Mouse (Mus musculus) intestine, embryonic 16.5 days (tissue): ENCODE results near the gene Itpr2. TPM values are rescaled to one million over a fixed set of nuclear protein-coding genes. Genes with fewer than 3 reads are reported as not detected.
A peak's percentile ranks its signal among the peaks of the same experiment; 100 is the strongest.

Experiments
- ATAC-seq: fragments of 200-750 bp; cut with Nextera tagmentation; 2 replicates; pipeline ENCODE4 v1.8.0; 2017; ENCODE audit warnings: moderate TSS enrichment, moderate library complexity
- H3K27ac ChIP-seq: fragments of 300-500 bp; sonication (generic); 2 replicates; pipeline ENCODE4 v1.5.1; 2014; ENCODE audit warnings: mild to moderate bottlenecking, low read length
- H3K27me3 ChIP-seq: fragments of 300-500 bp; sonication (generic); replicated peaks from 2 replicates; pipeline ENCODE4 v1.6.1; 2014; ENCODE audit warnings: low read length, control low read depth, mixed read lengths; ENCODE audit not compliant: control insufficient read depth, insufficient read depth
- H3K36me3 ChIP-seq: fragments of 300-500 bp; sonication (generic); 2 replicates; pipeline ENCODE4 v1.6.1; 2014; ENCODE audit warnings: low read length, control low read depth; ENCODE audit not compliant: control insufficient read depth, insufficient read depth
- H3K4me1 ChIP-seq: fragments of 300-500 bp; sonication (generic); 2 replicates; pipeline ENCODE4 v1.6.1; 2014; ENCODE audit warnings: low read length, control low read depth, mixed read lengths; ENCODE audit not compliant: control insufficient read depth, insufficient read depth
- H3K4me2 ChIP-seq: fragments of 300-500 bp; sonication (generic); 2 replicates; pipeline ENCODE4 v1.6.1; 2014; ENCODE audit warnings: low read depth, low read length, control low read depth
- H3K4me3 ChIP-seq: fragments of 300-500 bp; sonication (generic); 2 replicates; pipeline ENCODE4 v1.5.1; 2014; ENCODE audit warnings: mild to moderate bottlenecking, low read length
- H3K9ac ChIP-seq: fragments of 300-500 bp; sonication (generic); 2 replicates; pipeline ENCODE4 v1.6.1; 2014; ENCODE audit warnings: low read depth, low read length
- H3K9me3 ChIP-seq: fragments of 300-500 bp; sonication (generic); 2 replicates; pipeline ENCODE4 v1.6.1; 2016; ENCODE audit warnings: low read length, control low read depth; ENCODE audit not compliant: control insufficient read depth
- WGBS: fragments of 180-500 bp; shearing (Covaris S2); extraction: QIAGEN DNeasy Blood & Tissue Kit; methylation state at CpG from one replicate; pipeline ENCODE4 v1.1.7; 2014; 5-methylcytosine and 5-hydroxymethylcytosine counted together
- polyA plus RNA-seq: library from polyadenylated mRNA; unstranded; fragments of >200 nt; fragmentation: Nextera tagmentation; extraction: Ambion mirVana; gene quantifications from 2 replicates; pipeline ENCODE4 v1.2.1, GENCODE M21; 2015

The Itpr2 gene
- polyA plus RNA-seq, 1 experiment from 2014 or later, result 7.5 TPM

DNA sequence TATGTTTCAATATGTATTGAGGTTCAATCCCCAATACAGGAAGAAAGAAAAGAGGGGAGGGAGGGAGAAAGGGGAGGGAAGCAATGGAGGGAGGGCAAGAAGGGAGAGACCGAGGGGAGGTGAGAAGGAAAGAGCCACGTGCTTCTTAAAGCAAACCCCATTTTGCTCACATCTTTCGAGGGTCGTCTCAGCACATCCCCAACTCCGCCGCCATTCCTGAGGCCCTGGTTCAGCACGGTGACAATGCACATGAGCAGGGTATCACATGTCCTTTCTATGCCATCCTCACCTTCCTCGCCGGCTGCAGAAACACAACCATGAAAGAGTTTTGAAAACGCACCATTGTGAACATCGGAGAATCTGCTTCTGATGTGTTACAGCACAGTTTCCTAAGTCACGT, 343.3 kb downstream of the Itpr2 start:
- Histone ChIP-seq H3K36me3 (no peaks in the 10 kb centered on the region), H3K27ac (no peak overlapping the region), H3K4me2 (no peak overlapping the region), H3K27me3 (no peaks in the 10 kb centered on the region), H3K4me1 (no peaks in the 10 kb centered on the region), H3K9me3 (no peaks in the 10 kb centered on the region), H3K9ac (no peak overlapping the region), H3K4me3 (no peak overlapping the region)
- ATAC-seq, result no peak
- 93% methylated on average over 12 of the region's 12 CpGs for WGBS

DNA sequence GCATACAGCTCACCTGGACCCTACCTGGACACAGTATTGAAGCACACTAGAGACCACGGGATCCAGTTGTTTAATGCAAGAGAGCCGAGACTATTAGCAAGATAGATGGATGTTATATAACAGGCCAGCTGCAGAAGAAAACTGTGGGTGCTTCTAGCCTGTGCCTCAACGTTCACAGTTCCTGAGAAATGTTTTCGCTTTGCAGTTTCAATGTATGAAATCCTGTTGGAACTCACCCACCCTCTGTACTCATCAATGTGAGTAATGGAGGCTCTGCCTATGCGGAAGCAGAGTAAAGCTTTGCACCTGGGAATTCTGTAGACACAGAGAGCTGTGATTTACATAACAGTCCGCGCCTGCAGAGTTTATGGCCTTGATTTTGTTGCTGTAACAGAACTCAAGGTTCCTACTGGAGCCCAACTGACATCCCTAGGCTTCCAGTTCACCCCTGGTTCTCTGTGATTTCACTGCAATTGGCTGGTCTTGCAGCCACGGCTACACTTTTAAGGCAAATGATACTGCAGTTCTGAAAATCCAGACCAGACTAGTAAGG, 344.0 kb downstream of the Itpr2 start:
- H3K9me3 ChIP-seq, result no peaks in the 10 kb centered on the region
- H3K4me2 ChIP-seq, result no peak overlapping the region
- no peaks in the 10 kb centered on the region for H3K27me3 ChIP-seq
- no peaks in the 10 kb centered on the region for H3K4me1 ChIP-seq
- no peak overlapping the region for H3K27ac ChIP-seq
- no peak overlapping the region for H3K4me3 ChIP-seq
- WGBS, result 55% methylated on average over 8 of the region's 8 CpGs
- H3K9ac ChIP-seq, result no peak overlapping the region
- no peaks in the 10 kb centered on the region for H3K36me3 ChIP-seq
- no peak for ATAC-seq

DNA sequence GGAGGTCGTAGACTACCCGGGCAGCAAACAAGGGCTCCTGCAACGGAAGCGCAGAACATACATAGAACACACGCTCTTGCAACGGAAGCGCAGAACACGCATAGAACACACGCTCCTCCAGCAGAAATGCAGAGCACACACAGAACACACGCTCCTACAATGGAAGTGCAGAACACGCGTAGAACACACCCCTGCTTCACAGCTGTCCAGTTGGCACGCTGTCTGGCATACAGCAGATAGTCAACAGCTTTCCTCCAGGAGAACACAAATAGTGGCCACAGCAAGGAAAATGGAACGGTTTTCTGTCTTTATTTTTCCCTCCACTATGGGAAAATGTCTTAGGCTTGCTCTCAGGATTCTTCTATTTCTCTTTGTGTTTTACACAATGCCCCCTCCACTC, 344.9 kb downstream of the Itpr2 start:
- no peak for ATAC-seq
- Histone ChIP-seq H3K9me3 (no peaks in the 10 kb centered on the region), H3K27me3 (no peaks in the 10 kb centered on the region), H3K27ac (no peak overlapping the region), H3K9ac (no peak overlapping the region), H3K4me2 (no peak overlapping the region), H3K4me1 (no peaks in the 10 kb centered on the region), H3K4me3 (no peak overlapping the region), H3K36me3 (no peaks in the 10 kb centered on the region)
- 95% methylated on average over 14 of the region's 14 CpGs for WGBS

DNA sequence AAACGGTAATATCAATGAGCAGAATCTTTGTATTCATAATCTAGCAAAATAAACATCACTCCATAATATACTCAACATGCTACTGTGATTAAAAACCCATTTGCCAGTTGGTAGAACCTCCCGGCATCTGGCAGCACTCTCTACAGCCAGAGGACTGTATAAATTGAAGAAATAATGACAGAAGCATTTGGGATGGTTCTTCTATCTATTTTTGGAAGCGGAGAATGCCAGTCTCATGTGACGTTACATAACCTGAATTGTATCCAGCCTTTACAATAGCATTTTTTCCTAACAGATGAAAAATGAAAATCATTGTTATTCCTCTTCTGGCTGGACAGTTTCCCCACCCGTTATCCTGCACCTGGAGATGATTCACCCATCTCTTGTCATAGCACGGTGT, 345.5 kb downstream of the Itpr2 start:
- Histone ChIP-seq H3K9ac (no peak overlapping the region), H3K27me3 (no peaks in the 10 kb centered on the region), H3K36me3 (no peaks in the 10 kb centered on the region), H3K4me1 (no peaks in the 10 kb centered on the region), H3K9me3 (no peaks in the 10 kb centered on the region), H3K4me3 (no peak overlapping the region), H3K4me2 (no peak overlapping the region), H3K27ac (no peak overlapping the region)
- no peak for ATAC-seq
- 80% methylated on average over 6 of the region's 6 CpGs for WGBS

DNA sequence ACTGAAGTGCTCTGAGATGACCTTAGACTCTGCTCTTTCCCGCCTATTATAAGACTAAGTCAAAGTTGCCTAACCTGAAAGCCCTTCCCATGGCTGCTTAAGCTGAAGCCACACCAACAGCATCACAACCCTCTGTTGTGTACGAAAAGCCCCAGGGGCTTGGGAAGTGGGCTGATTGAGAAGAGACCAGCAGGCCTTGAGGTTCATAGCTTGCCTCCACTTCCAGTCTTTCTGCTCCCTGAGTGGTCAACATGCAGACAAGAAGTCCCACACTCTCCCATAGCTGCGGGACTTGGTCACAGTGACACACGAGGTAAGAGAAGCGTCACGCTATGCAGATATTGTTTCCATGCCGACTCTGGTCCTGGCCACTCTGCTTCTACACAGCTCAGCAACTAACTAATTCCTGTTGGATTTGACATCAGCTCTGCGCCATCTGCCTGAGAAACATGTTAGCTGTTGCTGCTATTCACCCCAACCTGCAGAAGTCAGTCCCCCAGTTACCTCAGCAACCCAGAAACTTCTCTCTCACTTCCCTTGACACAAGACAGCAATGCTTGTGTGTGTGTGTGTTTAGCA, 346.8 kb downstream of the Itpr2 start:
- H3K27ac ChIP-seq, result no peak overlapping the region
- no peak overlapping the region for H3K4me3 ChIP-seq
- H3K36me3 ChIP-seq, result no peaks in the 10 kb centered on the region
- no peaks in the 10 kb centered on the region for H3K27me3 ChIP-seq
- H3K4me1 ChIP-seq, result no peaks in the 10 kb centered on the region
- no peaks in the 10 kb centered on the region for H3K9me3 ChIP-seq
- WGBS, result 82% methylated on average over 8 of the region's 8 CpGs
- no peak overlapping the region for H3K4me2 ChIP-seq
- H3K9ac ChIP-seq, result no peak overlapping the region
- ATAC-seq, result peak; percentile 69

DNA sequence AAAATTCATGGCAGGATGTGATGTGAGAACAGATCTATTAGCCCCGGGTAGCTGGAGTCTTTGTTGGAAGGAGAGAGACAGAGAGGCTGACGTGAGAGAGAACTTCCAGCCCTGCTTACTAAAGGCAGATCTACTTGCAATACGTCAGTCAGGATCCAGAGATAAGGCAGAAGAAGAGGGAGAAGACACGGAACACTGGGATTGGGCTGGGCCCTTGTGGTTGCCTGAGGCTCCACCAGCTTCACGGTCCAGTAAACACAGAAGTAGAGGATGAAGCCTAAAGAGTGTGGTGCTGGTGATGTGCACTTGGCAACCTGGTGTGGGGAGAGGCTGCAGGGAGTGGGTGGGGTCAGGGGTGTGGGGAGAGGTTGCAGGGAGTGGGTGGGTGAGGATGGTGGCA, 349.2 kb downstream of the Itpr2 start:
- no peak overlapping the region for H3K4me3 ChIP-seq

DNA sequence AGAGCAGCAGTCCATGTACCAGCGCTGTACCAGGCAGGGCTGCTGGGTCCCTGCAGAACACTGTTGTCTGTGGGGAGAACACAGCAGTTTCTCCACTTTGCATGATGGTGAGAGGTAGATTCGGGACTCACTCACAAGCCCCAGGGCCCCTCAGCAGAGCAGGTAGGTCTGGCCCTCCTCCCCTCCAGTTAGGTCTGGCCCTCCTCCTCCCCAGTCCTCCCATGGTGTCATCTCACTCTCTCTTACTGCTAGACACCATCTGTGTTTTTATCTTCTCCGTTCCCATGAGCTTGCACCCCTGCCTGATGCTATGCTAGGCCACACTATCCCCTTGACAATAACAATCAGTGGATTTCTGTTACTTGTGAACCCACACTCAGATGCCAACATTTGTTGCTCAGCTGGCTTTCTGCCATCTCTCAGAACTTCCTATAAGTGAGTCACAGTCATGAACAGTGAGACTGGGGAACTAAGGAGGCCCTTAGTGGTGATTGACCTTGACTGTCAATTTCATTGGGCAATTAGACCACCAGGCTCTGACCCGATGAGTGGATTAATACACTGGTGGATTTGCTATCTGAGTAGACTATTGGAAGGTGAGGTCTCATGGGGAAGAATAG, 360.9 kb downstream of the Itpr2 start:
- Histone ChIP-seq H3K9ac (no peak overlapping the region), H3K27me3 (no peaks in the 10 kb centered on the region), H3K36me3 (no peaks in the 10 kb centered on the region), H3K27ac (no peak overlapping the region), H3K4me2 (no peak overlapping the region), H3K9me3 (peaks cover under 1% of the 10 kb centered on the region; the same call in 1 of the 2 replicates), H3K4me1 (no peaks in the 10 kb centered on the region), H3K4me3 (no peak overlapping the region)
- no peak for ATAC-seq
- 87% methylated on average over 4 of the region's 4 CpGs for WGBS

More for the DNA sequence above, 349.2 kb downstream of the Itpr2 start:
- no peaks in the 10 kb centered on the region for H3K4me1 ChIP-seq
- H3K27me3 ChIP-seq, result no peaks in the 10 kb centered on the region
- H3K4me2 ChIP-seq, result no peak overlapping the region
- ATAC-seq, result no peak
- no peak overlapping the region for H3K27ac ChIP-seq
- 61% methylated on average over 5 of the region's 5 CpGs for WGBS
- no peaks in the 10 kb centered on the region for H3K36me3 ChIP-seq
- H3K9ac ChIP-seq, result no peak overlapping the region
- H3K9me3 ChIP-seq, result no peaks in the 10 kb centered on the region

DNA sequence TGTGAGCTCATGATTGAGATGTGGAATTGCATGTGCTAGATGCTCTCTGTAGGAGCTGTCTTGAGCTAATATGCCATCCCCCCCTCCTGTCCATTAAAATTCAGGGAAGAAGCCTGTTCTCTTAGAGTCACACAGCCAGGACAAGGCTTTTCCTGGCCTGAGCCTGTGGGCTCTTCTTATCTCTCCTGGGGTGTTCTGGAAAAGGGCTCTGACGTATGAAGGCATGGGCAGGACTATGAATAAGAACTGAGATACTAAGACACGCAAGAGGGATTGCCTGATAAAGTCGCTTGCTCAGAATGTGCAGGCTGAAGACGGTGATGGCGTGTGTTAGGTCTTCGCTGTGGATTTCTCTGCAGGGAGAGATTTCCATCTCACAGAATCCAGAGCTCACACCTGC, 361.9 kb downstream of the Itpr2 start:
- no peaks in the 10 kb centered on the region for H3K9me3 ChIP-seq
- H3K9ac ChIP-seq, result no peak overlapping the region
- H3K27ac ChIP-seq, result no peak overlapping the region
- H3K36me3 ChIP-seq, result no peaks in the 10 kb centered on the region
- H3K4me1 ChIP-seq, result no peaks in the 10 kb centered on the region
- H3K4me2 ChIP-seq, result no peak overlapping the region
- WGBS, result 84% methylated on average over 6 of the region's 6 CpGs
- H3K4me3 ChIP-seq, result no peak overlapping the region
- ATAC-seq, result no peak
- no peaks in the 10 kb centered on the region for H3K27me3 ChIP-seq

DNA sequence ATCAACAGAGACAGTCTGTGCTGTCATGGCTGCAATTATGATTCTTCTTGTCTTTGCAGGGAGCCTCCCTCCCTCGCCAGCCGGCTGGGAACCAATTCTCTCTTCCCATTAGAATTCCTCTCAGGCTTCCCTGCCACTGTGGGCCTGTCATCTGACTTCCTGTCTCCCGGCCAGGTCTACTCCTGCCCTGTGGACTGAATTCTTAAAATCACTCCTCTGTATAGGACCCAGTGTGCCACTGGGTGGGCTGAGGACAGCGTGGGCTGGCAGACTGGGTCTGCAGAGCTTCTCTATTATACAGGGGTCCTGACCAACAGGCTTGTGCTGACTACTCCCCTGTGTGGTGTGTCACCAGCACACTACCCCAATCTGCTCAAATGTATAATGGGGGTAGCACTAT, 365.4 kb downstream of the Itpr2 start:
- Histone ChIP-seq H3K9ac (no peak overlapping the region), H3K36me3 (no peaks in the 10 kb centered on the region), H3K9me3 (no peaks in the 10 kb centered on the region), H3K27ac (no peak overlapping the region), H3K27me3 (no peaks in the 10 kb centered on the region), H3K4me3 (no peak overlapping the region), H3K4me1 (no peaks in the 10 kb centered on the region), H3K4me2 (no peak overlapping the region)
- ATAC-seq, result no peak
- 48% methylated on average over 4 of the region's 4 CpGs for WGBS

DNA sequence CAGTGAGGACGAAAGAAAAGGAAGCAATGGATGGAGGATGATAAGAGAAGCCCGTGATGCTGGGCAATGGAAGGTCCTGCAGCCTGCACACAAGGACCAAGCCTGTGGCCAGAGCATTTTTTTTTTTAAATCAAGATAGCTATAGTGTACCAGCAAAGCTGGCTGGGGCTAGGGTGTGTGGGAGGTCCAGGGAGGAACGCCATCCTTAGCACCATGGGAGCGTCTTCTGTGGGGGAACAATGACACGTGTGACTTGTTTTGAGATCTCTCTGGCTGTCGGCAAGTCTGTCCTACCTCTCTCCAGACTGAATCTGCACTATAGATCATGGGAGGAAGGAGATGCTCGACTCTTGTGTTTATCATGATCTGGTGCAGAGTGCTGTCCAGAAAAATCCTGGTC, 365.8 kb downstream of the Itpr2 start:
- no peak overlapping the region for H3K27ac ChIP-seq
- no peak for ATAC-seq
- no peak overlapping the region for H3K4me2 ChIP-seq
- no peak overlapping the region for H3K4me3 ChIP-seq
- H3K4me1 ChIP-seq, result no peaks in the 10 kb centered on the region
- no peaks in the 10 kb centered on the region for H3K9me3 ChIP-seq
- no peaks in the 10 kb centered on the region for H3K36me3 ChIP-seq
- H3K27me3 ChIP-seq, result no peaks in the 10 kb centered on the region
- H3K9ac ChIP-seq, result no peak overlapping the region
- 37% methylated on average over 7 of the region's 7 CpGs for WGBS
